Mouse (Mus musculus) megakaryocyte progenitor cell, adult 5-6 weeks (primary cell): Measurements from ENCODE around the gene Ptprm. TPM values are rescaled to one million over a fixed set of nuclear protein-coding genes. Genes with fewer than 3 reads are reported as not detected.

Experiments used
- ATAC-seq: replicated peaks from 2 replicates; pipeline ENCODE4 v1.8.0; 2016; ENCODE audit warnings: mild to moderate bottlenecking, moderate TSS enrichment, inconsistent platforms; ENCODE audit not compliant: poor library complexity
- total RNA-seq, 2 experiments: library from RNA; stranded (forward) in 1 of 2; stranded (reverse) in 1 of 2; fragments of 157-497, 149-512 nt in 1 of 2; fragments of 200-1000 nt in 1 of 2; gene quantifications; 2 replicates each; pipeline versions ENCODE4 v1.2.3 to v1.2.4; 2015 to 2017

Ptprm gene
- total RNA-seq, 2 experiments from 2014 or later = 0.22 TPM; not detected in 1

- ATAC-seq = no peak
Measured at GRCm38 (mm10) chr17:67241951-67242773, 112.1 kb downstream of the Ptprm start.

GRCm38 (mm10) chr17:67238866-67239265, 115.4 kb downstream of the Ptprm start:
- no peak for ATAC-seq

GRCm38 (mm10) chr17:67237407-67237806, 116.8 kb downstream of the Ptprm start:
- ATAC-seq = no peak

- ATAC-seq = no peak
Measured at GRCm38 (mm10) chr17:67233063-67233462, 121.2 kb downstream of the Ptprm start.

GRCm38 (mm10) chr17:67226991-67227390, 127.3 kb downstream of the Ptprm start:
- ATAC-seq = no peak

GRCm38 (mm10) chr17:67215326-67215725, 138.9 kb downstream of the Ptprm start:
- ATAC-seq = no peak

GRCm38 (mm10) chr17:67213711-67214110, 140.5 kb downstream of the Ptprm start:
- no peak for ATAC-seq

- ATAC-seq = no peak
Measured at GRCm38 (mm10) chr17:67209676-67210344, 144.4 kb downstream of the Ptprm start.

GRCm38 (mm10) chr17:67208600-67208999, 145.7 kb downstream of the Ptprm start:
- peak; percentile 85 for ATAC-seq

- peak; percentile 72 for ATAC-seq
Measured at GRCm38 (mm10) chr17:67206984-67207383, 147.3 kb downstream of the Ptprm start.

- ATAC-seq = no peak
Measured at GRCm38 (mm10) chr17:67201151-67201550, 153.1 kb downstream of the Ptprm start.

- peak; percentile 82 for ATAC-seq
Measured at GRCm38 (mm10) chr17:67193728-67194127, 160.5 kb downstream of the Ptprm start.

GRCm38 (mm10) chr17:67188514-67188913, 165.7 kb downstream of the Ptprm start:
- 0 out of 2 replicates have a peak, but pooled peaks have one; percentile 44 for ATAC-seq

GRCm38 (mm10) chr17:67186879-67187278, 167.4 kb downstream of the Ptprm start:
- no peak for ATAC-seq

- no peak for ATAC-seq
Measured at GRCm38 (mm10) chr17:67185942-67186341, 168.3 kb downstream of the Ptprm start.

GRCm38 (mm10) chr17:67179446-67179845, 174.8 kb downstream of the Ptprm start:
- ATAC-seq = no peak

GRCm38 (mm10) chr17:67178686-67179265, 175.5 kb downstream of the Ptprm start:
- no peak for ATAC-seq

- peak; percentile 77 for ATAC-seq
Measured at GRCm38 (mm10) chr17:67175836-67176235, 178.4 kb downstream of the Ptprm start.

- no peak for ATAC-seq
Measured at GRCm38 (mm10) chr17:67171353-67171752, 182.9 kb downstream of the Ptprm start.

GRCm38 (mm10) chr17:67170696-67171095, 183.6 kb downstream of the Ptprm start:
- no peak for ATAC-seq

- ATAC-seq = no peak
Measured at GRCm38 (mm10) chr17:67165876-67166275, 188.4 kb downstream of the Ptprm start.

- no peak for ATAC-seq
Measured at GRCm38 (mm10) chr17:67159611-67160010, 194.6 kb downstream of the Ptprm start.
